Mouse (Mus musculus): ENCODE measurements around the gene Shb. TPM values are rescaled to one million over a fixed set of nuclear protein-coding genes. Genes with fewer than 3 reads are reported as not detected.

Gene Shb
- polyA plus RNA-seq, 1 experiment from 2014 or later, result 9.1 TPM

GRCm38 (mm10) chr4:45526846-45527561, 5.3 kb downstream of the Shb start:
- Histone ChIP-seq H3K9me3 (replicated peaks) (no peaks in the 10 kb centered on the region), H3K4me1 (peaks cover 66% of the 10 kb centered on the region), H3K27me3 (no peaks in the 10 kb centered on the region), H3K9ac (no peak overlapping the region), H3K4me2 (replicated peaks) (peak overlapping the region; percentile 96), H3K27ac (replicated peaks) (no peak overlapping the region), H3K4me3 (replicated peaks) (peak overlapping the region; percentile 81; the same call in 1 of the 2 replicates), H3K36me3 (no peaks in the 10 kb centered on the region)
- no peak for ATAC-seq (ENCODE audit: insufficient number of reproducible peaks, low FRiP score, low TSS enrichment, low read depth)
- WGBS, result 72% methylated on average over 2 of the region's 2 CpGs

GRCm38 (mm10) chr4:45526175-45526574, 6.1 kb downstream of the Shb start:
- WGBS, result 86% methylated on average over 3 of the region's 3 CpGs
- H3K36me3 ChIP-seq, result no peaks in the 10 kb centered on the region
- ATAC-seq (ENCODE audit: insufficient number of reproducible peaks, low FRiP score, low TSS enrichment, low read depth), result no peak
- peaks cover 62% of the 10 kb centered on the region for H3K4me1 ChIP-seq
- no peak overlapping the region for H3K27ac ChIP-seq (replicated peaks)
- H3K9me3 ChIP-seq (replicated peaks), result no peaks in the 10 kb centered on the region
- H3K9ac ChIP-seq, result no peak overlapping the region
- H3K4me2 ChIP-seq (replicated peaks), result no peak overlapping the region
- no peaks in the 10 kb centered on the region for H3K27me3 ChIP-seq
- no peak overlapping the region for H3K4me3 ChIP-seq (replicated peaks)

GRCm38 (mm10) chr4:45525541-45525940, 6.7 kb downstream of the Shb start:
- no peaks in the 10 kb centered on the region for H3K27me3 ChIP-seq
- no peak overlapping the region for H3K27ac ChIP-seq (replicated peaks)
- H3K4me2 ChIP-seq (replicated peaks), result no peak overlapping the region
- ATAC-seq (ENCODE audit: insufficient number of reproducible peaks, low FRiP score, low TSS enrichment, low read depth), result no peak
- no peaks in the 10 kb centered on the region for H3K36me3 ChIP-seq
- peaks cover 58% of the 10 kb centered on the region for H3K4me1 ChIP-seq
- H3K9ac ChIP-seq, result no peak overlapping the region
- H3K4me3 ChIP-seq (replicated peaks), result no peak overlapping the region
- no peaks in the 10 kb centered on the region for H3K9me3 ChIP-seq (replicated peaks)
- WGBS, result 85% methylated on average over 3 of the region's 3 CpGs

GRCm38 (mm10) chr4:45524602-45525001, 7.7 kb downstream of the Shb start:
- 76% methylated on average over 4 of the region's 4 CpGs for WGBS
- no peak overlapping the region for H3K4me2 ChIP-seq (replicated peaks)
- no peaks in the 10 kb centered on the region for H3K36me3 ChIP-seq
- H3K9me3 ChIP-seq (replicated peaks), result no peaks in the 10 kb centered on the region
- H3K27ac ChIP-seq (replicated peaks), result no peak overlapping the region
- H3K4me3 ChIP-seq (replicated peaks), result no peak overlapping the region
- ATAC-seq (ENCODE audit: insufficient number of reproducible peaks, low FRiP score, low TSS enrichment, low read depth), result no peak
- peaks cover 51% of the 10 kb centered on the region for H3K4me1 ChIP-seq
- no peaks in the 10 kb centered on the region for H3K27me3 ChIP-seq
- H3K9ac ChIP-seq, result no peak overlapping the region

GRCm38 (mm10) chr4:45523360-45523759, 8.9 kb downstream of the Shb start:
- WGBS, result 86% methylated on average over 6 of the region's 6 CpGs
- H3K27ac ChIP-seq (replicated peaks), result no peak overlapping the region
- H3K9me3 ChIP-seq (replicated peaks), result no peaks in the 10 kb centered on the region
- H3K4me3 ChIP-seq (replicated peaks), result no peak overlapping the region
- no peak overlapping the region for H3K4me2 ChIP-seq (replicated peaks)
- no peaks in the 10 kb centered on the region for H3K27me3 ChIP-seq
- H3K9ac ChIP-seq, result no peak overlapping the region
- ATAC-seq (ENCODE audit: insufficient number of reproducible peaks, low FRiP score, low TSS enrichment, low read depth), result no peak
- no peaks in the 10 kb centered on the region for H3K36me3 ChIP-seq
- H3K4me1 ChIP-seq, result peaks cover 40% of the 10 kb centered on the region

GRCm38 (mm10) chr4:45522956-45523355, 9.3 kb downstream of the Shb start:
- Histone ChIP-seq H3K36me3 (no peaks in the 10 kb centered on the region), H3K4me1 (peaks cover 40% of the 10 kb centered on the region), H3K9ac (no peak overlapping the region), H3K27me3 (no peaks in the 10 kb centered on the region), H3K4me3 (replicated peaks) (no peak overlapping the region), H3K27ac (replicated peaks) (no peak overlapping the region), H3K9me3 (replicated peaks) (no peaks in the 10 kb centered on the region), H3K4me2 (replicated peaks) (no peak overlapping the region)
- no peak for ATAC-seq (ENCODE audit: insufficient number of reproducible peaks, low FRiP score, low TSS enrichment, low read depth)

- no peaks in the 10 kb centered on the region for H3K9me3 ChIP-seq (replicated peaks)
- H3K4me2 ChIP-seq (replicated peaks), result no peak overlapping the region
- no peak overlapping the region for H3K9ac ChIP-seq
- H3K27ac ChIP-seq (replicated peaks), result no peak overlapping the region
- 70% methylated on average over 4 of the region's 4 CpGs for WGBS
- no peak overlapping the region for H3K4me3 ChIP-seq (replicated peaks)
- no peaks in the 10 kb centered on the region for H3K27me3 ChIP-seq
- H3K36me3 ChIP-seq, result no peaks in the 10 kb centered on the region
- no peak for ATAC-seq (ENCODE audit: insufficient number of reproducible peaks, low FRiP score, low TSS enrichment, low read depth)
- H3K4me1 ChIP-seq, result peaks cover 38% of the 10 kb centered on the region
Measured at GRCm38 (mm10) chr4:45522583-45522900, 9.7 kb downstream of the Shb start.

GRCm38 (mm10) chr4:45521705-45522582, 10.3 kb downstream of the Shb start:
- no peak for ATAC-seq (ENCODE audit: insufficient number of reproducible peaks, low FRiP score, low TSS enrichment, low read depth)

GRCm38 (mm10) chr4:45520375-45520774, 11.9 kb downstream of the Shb start:
- Histone ChIP-seq H3K36me3 (no peaks in the 10 kb centered on the region), H3K4me3 (replicated peaks) (no peak overlapping the region), H3K9me3 (replicated peaks) (no peaks in the 10 kb centered on the region), H3K4me1 (peaks cover 31% of the 10 kb centered on the region), H3K4me2 (replicated peaks) (no peak overlapping the region), H3K9ac (no peak overlapping the region), H3K27me3 (no peaks in the 10 kb centered on the region), H3K27ac (replicated peaks) (no peak overlapping the region)
- ATAC-seq (ENCODE audit: insufficient number of reproducible peaks, low FRiP score, low TSS enrichment, low read depth), result no peak
- WGBS, result 77% methylated on average over 8 of the region's 8 CpGs

More at GRCm38 (mm10) chr4:45521705-45522582, 10.3 kb downstream of the Shb start:
- H3K36me3 ChIP-seq, result no peaks in the 10 kb centered on the region
- H3K4me2 ChIP-seq (replicated peaks), result no peak overlapping the region
- H3K27ac ChIP-seq (replicated peaks), result no peak overlapping the region
- WGBS, result 54% methylated on average over 9 of the region's 9 CpGs
- no peaks in the 10 kb centered on the region for H3K27me3 ChIP-seq
- H3K9me3 ChIP-seq (replicated peaks), result no peaks in the 10 kb centered on the region
- H3K9ac ChIP-seq, result no peak overlapping the region
- H3K4me1 ChIP-seq, result peaks cover 38% of the 10 kb centered on the region
- no peak overlapping the region for H3K4me3 ChIP-seq (replicated peaks)

GRCm38 (mm10) chr4:45517399-45517798, 14.9 kb downstream of the Shb start:
- no peaks in the 10 kb centered on the region for H3K36me3 ChIP-seq
- H3K27me3 ChIP-seq, result no peaks in the 10 kb centered on the region
- 30% methylated on average over 4 of the region's 4 CpGs for WGBS
- H3K27ac ChIP-seq (replicated peaks), result no peak overlapping the region
- H3K9me3 ChIP-seq (replicated peaks), result no peaks in the 10 kb centered on the region
- no peak overlapping the region for H3K9ac ChIP-seq
- no peak overlapping the region for H3K4me2 ChIP-seq (replicated peaks)
- no peak for ATAC-seq (ENCODE audit: insufficient number of reproducible peaks, low FRiP score, low TSS enrichment, low read depth)
- H3K4me3 ChIP-seq (replicated peaks), result no peak overlapping the region
- H3K4me1 ChIP-seq, result peaks cover 53% of the 10 kb centered on the region

- H3K9ac ChIP-seq, result no peak overlapping the region
- H3K4me1 ChIP-seq, result peaks cover 50% of the 10 kb centered on the region
- H3K27ac ChIP-seq (replicated peaks), result no peak overlapping the region
- no peaks in the 10 kb centered on the region for H3K9me3 ChIP-seq (replicated peaks)
- H3K27me3 ChIP-seq, result no peaks in the 10 kb centered on the region
- ATAC-seq (ENCODE audit: insufficient number of reproducible peaks, low FRiP score, low TSS enrichment, low read depth), result no peak
- no peak overlapping the region for H3K4me3 ChIP-seq (replicated peaks)
- H3K4me2 ChIP-seq (replicated peaks), result no peak overlapping the region
- 59% methylated on average over 4 of the region's 4 CpGs for WGBS
- no peaks in the 10 kb centered on the region for H3K36me3 ChIP-seq
Measured at GRCm38 (mm10) chr4:45515894-45516293, 16.4 kb downstream of the Shb start.
